Mouse (Mus musculus) hindbrain, embryonic 12.5 days (tissue): ENCODE data around the gene Tbr1. TPM values are rescaled to one million over a fixed set of nuclear protein-coding genes. Genes with fewer than 3 reads are reported as not detected.

Experiments
- ATAC-seq: fragments of 200-750 bp; cut with Nextera tagmentation; 2 replicates; pipeline ENCODE4 v1.8.0; 2017; ENCODE audit warnings: moderate TSS enrichment; ENCODE audit not compliant: low FRiP score
- H3K27ac ChIP-seq: fragments of 300-500 bp; sonication (generic); 2 replicates; pipeline ENCODE4 v1.5.1; 2016; ENCODE audit warnings: mild to moderate bottlenecking
- H3K27me3 ChIP-seq: fragments of 300-500 bp; sonication (generic); 2 replicates; pipeline ENCODE4 v1.6.1; 2016; ENCODE audit warnings: mild to moderate bottlenecking
- H3K36me3 ChIP-seq: fragments of 300-500 bp; sonication (generic); 2 replicates; pipeline ENCODE4 v1.6.1; 2016; ENCODE audit warnings: mild to moderate bottlenecking
- H3K4me1 ChIP-seq: fragments of 300-500 bp; sonication (generic); 2 replicates; pipeline ENCODE4 v1.6.1; 2016
- H3K4me2 ChIP-seq: fragments of 300-500 bp; sonication (generic); replicated peaks from 2 replicates; pipeline ENCODE4 v1.6.1; 2016; ENCODE audit warnings: mild to moderate bottlenecking
- H3K4me3 ChIP-seq: fragments of 300-500 bp; sonication (generic); 2 replicates; pipeline ENCODE4 v1.5.1; 2016; ENCODE audit warnings: mild to moderate bottlenecking
- H3K9ac ChIP-seq: fragments of 300-500 bp; sonication (generic); 2 replicates; pipeline ENCODE4 v1.6.1; 2016; ENCODE audit warnings: mild to moderate bottlenecking, moderate library complexity
- H3K9me3 ChIP-seq: fragments of 300-500 bp; sonication (generic); replicated peaks from 2 replicates; pipeline ENCODE4 v1.6.1; 2016; ENCODE audit warnings: mild to moderate bottlenecking
- WGBS: fragments of 180-500 bp; shearing (Covaris S2); methylation state at CpG from one replicate; pipeline ENCODE4 v1.1.7; 2016; 5-methylcytosine and 5-hydroxymethylcytosine counted together
- microRNA-seq: library from miRNA; unstranded; fragments of <30 nt; microRNA quantifications from one replicate; pipeline ENCODE4, GENCODE M21; 2017
- polyA plus RNA-seq: library from polyadenylated mRNA; unstranded; fragments of >200 nt; fragmentation: Nextera tagmentation; extraction: Ambion mirVana; gene quantifications from 2 replicates; pipeline ENCODE4 v1.2.1, GENCODE M21; 2016

Gene Tbr1
- polyA plus RNA-seq, 1 experiment from 2014 or later: 0.54 TPM

GRCm38 (mm10) chr2:61813106-61813505 lies 10.4 kb downstream of the Tbr1 start:
- Histone ChIP-seq H3K4me1 (peaks cover 18% of the 10 kb centered on the region), H3K9me3 (no peaks in the 10 kb centered on the region), H3K4me2 (no peak overlapping the region), H3K36me3 (no peaks in the 10 kb centered on the region), H3K4me3 (no peak overlapping the region), H3K9ac (no peak overlapping the region), H3K27me3 (peaks cover 74% of the 10 kb centered on the region), H3K27ac (no peak overlapping the region)
- WGBS: 4% methylated on average over 6 of the region's 6 CpGs
- no peak for ATAC-seq

- Histone ChIP-seq H3K36me3 (no peaks in the 10 kb centered on the region), H3K9me3 (no peaks in the 10 kb centered on the region), H3K4me1 (peaks cover 18% of the 10 kb centered on the region), H3K27ac (no peak overlapping the region), H3K27me3 (peaks cover 70% of the 10 kb centered on the region), H3K4me2 (no peak overlapping the region), H3K4me3 (no peak overlapping the region), H3K9ac (no peak overlapping the region)
- no peak for ATAC-seq
- 30% methylated on average over 1 of the region's 1 CpGs for WGBS
Measured at GRCm38 (mm10) chr2:61813521-61813920, 10.8 kb downstream of the Tbr1 start.

GRCm38 (mm10) chr2:61814548-61815473 lies 12.1 kb downstream of the Tbr1 start:
- peaks cover 58% of the 10 kb centered on the region for H3K27me3 ChIP-seq
- no peaks in the 10 kb centered on the region for H3K36me3 ChIP-seq
- H3K27ac ChIP-seq: peak overlapping the region; percentile 71
- H3K4me3 ChIP-seq: peak overlapping the region; percentile 46
- ATAC-seq: peak; percentile 87
- peak overlapping the region; percentile 83 for H3K4me2 ChIP-seq
- peak overlapping the region; percentile 68 for H3K9ac ChIP-seq
- 1% methylated on average over 41 of the region's 50 CpGs for WGBS
- no peaks in the 10 kb centered on the region for H3K9me3 ChIP-seq
- H3K4me1 ChIP-seq: peaks cover 18% of the 10 kb centered on the region

- WGBS: 3% methylated on average over 58 of the region's 66 CpGs
- peak overlapping the region; percentile 46 for H3K4me3 ChIP-seq
Measured at GRCm38 (mm10) chr2:61815583-61816313, 13.0 kb downstream of the Tbr1 start.

GRCm38 (mm10) chr2:61818197-61818596 lies 15.5 kb downstream of the Tbr1 start:
- H3K36me3 ChIP-seq: no peaks in the 10 kb centered on the region
- no peak overlapping the region for H3K4me3 ChIP-seq
- 0 out of 2 replicates have a peak, but pooled peaks cover 6% of the 10 kb centered on the region for H3K4me1 ChIP-seq
- no peaks in the 10 kb centered on the region for H3K9me3 ChIP-seq
- H3K9ac ChIP-seq: no peak overlapping the region
- no peak overlapping the region for H3K4me2 ChIP-seq
- peaks cover 26% of the 10 kb centered on the region for H3K27me3 ChIP-seq
- 78% methylated on average over 1 of the region's 1 CpGs for WGBS
- no peak for ATAC-seq
- H3K27ac ChIP-seq: no peak overlapping the region

More at GRCm38 (mm10) chr2:61815583-61816313, 13.0 kb downstream of the Tbr1 start:
- no peaks in the 10 kb centered on the region for H3K9me3 ChIP-seq
- H3K27me3 ChIP-seq: peaks cover 48% of the 10 kb centered on the region
- no peaks in the 10 kb centered on the region for H3K36me3 ChIP-seq
- peaks cover 18% of the 10 kb centered on the region for H3K4me1 ChIP-seq
- H3K27ac ChIP-seq: peak overlapping the region; percentile 71
- ATAC-seq: peak; percentile 76
- H3K4me2 ChIP-seq: peak overlapping the region; percentile 83
- H3K9ac ChIP-seq: peak overlapping the region; percentile 68

GRCm38 (mm10) chr2:61820203-61820602 lies 17.5 kb downstream of the Tbr1 start:
- WGBS: 75% methylated on average over 4 of the region's 4 CpGs
- H3K9me3 ChIP-seq: no peaks in the 10 kb centered on the region
- no peak overlapping the region for H3K4me2 ChIP-seq
- H3K4me3 ChIP-seq: no peak overlapping the region
- 0 out of 2 replicates have a peak, but pooled peaks cover 3% of the 10 kb centered on the region for H3K4me1 ChIP-seq
- no peak for ATAC-seq
- no peak overlapping the region for H3K27ac ChIP-seq
- H3K9ac ChIP-seq: no peak overlapping the region
- H3K27me3 ChIP-seq: peaks cover 12% of the 10 kb centered on the region; the same call in 1 of the 2 replicates
- no peaks in the 10 kb centered on the region for H3K36me3 ChIP-seq

GRCm38 (mm10) chr2:61823426-61824140 lies 20.9 kb downstream of the Tbr1 start:
- ATAC-seq: no peak
- H3K4me2 ChIP-seq: no peak overlapping the region
- H3K4me1 ChIP-seq: no peaks in the 10 kb centered on the region
- H3K9me3 ChIP-seq: no peaks in the 10 kb centered on the region
- no peak overlapping the region for H3K4me3 ChIP-seq
- H3K27ac ChIP-seq: no peak overlapping the region
- H3K36me3 ChIP-seq: no peaks in the 10 kb centered on the region
- WGBS: 82% methylated on average over 1 of the region's 1 CpGs
- H3K9ac ChIP-seq: no peak overlapping the region
- H3K27me3 ChIP-seq: no peaks in the 10 kb centered on the region; the same call in 1 of the 2 replicates

- WGBS: 85% methylated on average over 2 of the region's 2 CpGs
Measured at GRCm38 (mm10) chr2:61837243-61837806, 34.6 kb downstream of the Tbr1 start.

More at GRCm38 (mm10) chr2:61837243-61837806, 34.6 kb downstream of the Tbr1 start:
- H3K27me3 ChIP-seq: no peaks in the 10 kb centered on the region
- no peak overlapping the region for H3K4me2 ChIP-seq
- ATAC-seq: no peak
- H3K27ac ChIP-seq: no peak overlapping the region
- H3K9me3 ChIP-seq: no peaks in the 10 kb centered on the region
- no peaks in the 10 kb centered on the region for H3K4me1 ChIP-seq
- H3K36me3 ChIP-seq: no peaks in the 10 kb centered on the region
- H3K4me3 ChIP-seq: no peak overlapping the region
- H3K9ac ChIP-seq: no peak overlapping the region

Small RNA genes within 50 kb of the gene (microRNA-seq; reads per million reads assigned to microRNA genes)
- not detected for gene Gm22403

Other genes with a start within 250 kb of the Tbr1 start
- 26.0 and 28.1 TPM in 2 replicates for gene Tank, start 224.3 kb upstream of the Tbr1 start, polyA plus RNA-seq
- gene Psmd14, start 91.2 kb upstream of the Tbr1 start, polyA plus RNA-seq: 208 and 214 TPM in 2 replicates
- gene Slc4a10, start 243.5 kb downstream of the Tbr1 start, polyA plus RNA-seq: 4.9 and 6.6 TPM in 2 replicates